8 mouse cellular contexts compared by ENCODE assay signal in the genomic region with DNA sequence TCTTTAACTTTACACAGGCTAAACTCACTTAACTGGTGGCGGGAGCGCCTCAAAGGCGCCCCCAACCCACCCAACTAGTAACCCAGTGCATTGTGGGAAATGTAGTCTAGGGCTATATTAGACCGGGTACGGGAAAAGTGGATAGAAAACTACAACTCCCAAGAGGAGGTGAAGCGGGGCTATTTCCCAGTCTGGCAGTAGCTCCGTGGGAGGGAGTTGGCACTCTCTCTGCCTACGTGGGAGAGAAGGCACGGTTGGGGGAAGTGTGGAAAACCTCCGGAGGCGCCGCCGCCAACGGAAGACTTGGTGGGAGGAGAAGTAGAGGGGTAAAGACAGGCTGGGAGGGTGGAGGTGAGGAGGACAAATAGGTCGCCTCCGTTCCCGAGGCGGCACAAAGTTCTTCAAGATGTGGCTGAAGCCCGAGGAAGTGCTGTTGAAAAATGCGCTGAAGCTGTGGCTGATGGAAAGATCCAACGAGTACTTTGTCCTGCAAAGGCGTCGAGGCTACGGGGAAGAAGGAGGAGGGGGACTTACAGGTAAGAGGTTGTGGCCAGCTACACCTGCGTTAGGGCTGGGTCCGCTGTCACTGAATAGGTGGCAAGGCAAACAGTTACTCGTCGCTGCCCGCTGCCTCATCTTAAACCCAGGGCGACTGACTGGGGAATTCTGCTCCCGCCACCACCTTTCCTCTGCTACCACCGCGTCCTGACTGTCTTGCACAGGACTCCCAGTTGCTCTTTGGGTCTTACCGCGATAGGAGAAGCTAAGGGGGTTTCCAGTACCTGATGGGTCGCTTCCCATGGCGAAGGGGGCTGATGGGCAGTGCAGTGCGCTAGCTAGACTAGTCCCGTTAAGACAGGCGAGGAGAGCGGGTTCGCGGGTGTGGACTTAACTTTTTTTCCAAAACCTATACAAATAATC. TPM values are rescaled to one million over a fixed set of nuclear protein-coding genes. Genes with fewer than 3 reads are reported as not detected.
DNase-seq lines count a peak whose midpoint lies in the region; ATAC-seq and TF ChIP-seq lines count a peak whose summit lies in the region.

A gene (plus strand): TSS at position 222 of the 921 bp plus-strand sequence.

- TF ChIP-seq POLR2A in testis, adult 2 months (IDR thresholded peaks at IDR 0.05; ENCODE audit: control insufficient read depth, low read depth, low read length): peak; percentile 46; the same call in 1 of the 2 replicates

- no peaks in the 10 kb centered on the region for H3K36me3 ChIP-seq in forebrain, embryonic 12.5 days (replicated peaks)
- no peaks in the 10 kb centered on the region for H3K36me3 ChIP-seq in heart, postnatal 0 days (replicated peaks; ENCODE audit: control insufficient read depth, insufficient read depth, low read length)
- no peaks in the 10 kb centered on the region for H3K36me3 ChIP-seq in liver, embryonic 16.5 days (ENCODE audit: control insufficient read depth, insufficient read depth)
- no peaks in the 10 kb centered on the region for H3K36me3 ChIP-seq in neural tube, embryonic 13.5 days
- H3K36me3 ChIP-seq in testis, adult 2 months (ENCODE audit: control insufficient read depth, insufficient read depth, low read length): no peaks in the 10 kb centered on the region

- H3K27ac ChIP-seq in forebrain, embryonic 12.5 days: no peak within 1 kb of the TSS
- H3K27ac ChIP-seq in heart, postnatal 0 days (ENCODE audit: low read depth): peak within 1 kb of the TSS; percentile 11; the same call in 1 of the 2 replicates
- peak within 1 kb of the TSS; percentile 7; the same call in 1 of the 2 replicates for H3K27ac ChIP-seq in liver, embryonic 16.5 days (ENCODE audit: low read length)
- no peak within 1 kb of the TSS for H3K27ac ChIP-seq in neural tube, embryonic 13.5 days (replicated peaks)
- peak within 1 kb of the TSS; percentile 86 for H3K27ac ChIP-seq in testis, adult 2 months (ENCODE audit: control insufficient read depth, insufficient read depth, low read depth, low read length)

- peak within 1 kb of the TSS; percentile 65 for H3K4me2 ChIP-seq in forebrain, embryonic 12.5 days
- H3K4me2 ChIP-seq in heart, postnatal 0 days (ENCODE audit: low read depth, low read length): peak within 1 kb of the TSS; percentile 72
- H3K4me2 ChIP-seq in liver, embryonic 16.5 days (ENCODE audit: low read depth, low read length): peak within 1 kb of the TSS; percentile 73
- peak within 1 kb of the TSS; percentile 67 for H3K4me2 ChIP-seq in neural tube, embryonic 13.5 days

- 15% methylated on average over 43 of the region's 43 CpGs for WGBS in forebrain, embryonic 12.5 days
- 13% methylated on average over 43 of the region's 43 CpGs for WGBS in heart, postnatal 0 days
- 11% methylated on average over 43 of the region's 43 CpGs for WGBS in liver, embryonic 16.5 days (ENCODE audit: insufficient replicate concordance)
- 13% methylated on average over 43 of the region's 43 CpGs for WGBS in neural tube, embryonic 13.5 days

- TF ChIP-seq CTCF in heart, postnatal 0 days (IDR thresholded peaks at IDR 0.05; ENCODE audit: low read depth): no peak
- TF ChIP-seq CTCF in testis, adult 2 months (IDR thresholded peaks at IDR 0.05; ENCODE audit: control insufficient read depth, insufficient read depth, insufficient replicate concordance, low read depth, low read length): no peak

- peak; percentile 34 to 62 for DNase-seq in CD8-positive naive resting alpha-beta T cell, adult 2 months (ENCODE audit: low read depth in 2 of 2, low spot score in 2 of 2)
- peak; percentile 75 for DNase-seq in c-Kit-positive CD71-positive TER-119-negative erythroid progenitor cells, embryonic 14.5 days (ENCODE audit: low read depth)
- DNase-seq in heart, postnatal 0 days (ENCODE audit: low spot score): peak; percentile 94
- peak; percentile 75 to 80 for DNase-seq in kidney, postnatal 4 days

- TF ChIP-seq EP300 in heart, postnatal 0 days (IDR thresholded peaks at IDR 0.05; ENCODE audit: low read depth): no peak

- ATAC-seq in forebrain, embryonic 12.5 days (ENCODE audit: low FRiP score): peak; percentile 99
- ATAC-seq in heart, postnatal 0 days (ENCODE audit: insufficient read depth, low read depth): peak; percentile 99
- peak; percentile 99 for ATAC-seq in liver, embryonic 16.5 days (ENCODE audit: low read depth)
- ATAC-seq in neural tube, embryonic 13.5 days (ENCODE audit: low read depth): peak; percentile 100

- H3K4me1 ChIP-seq in forebrain, embryonic 12.5 days: no peaks in the 10 kb centered on the region
- no peaks in the 10 kb centered on the region for H3K4me1 ChIP-seq in heart, postnatal 0 days (ENCODE audit: control insufficient read depth, insufficient read depth)
- no peaks in the 10 kb centered on the region for H3K4me1 ChIP-seq in liver, embryonic 16.5 days (ENCODE audit: control insufficient read depth, low read depth, low read length)
- H3K4me1 ChIP-seq in neural tube, embryonic 13.5 days (replicated peaks): no peaks in the 10 kb centered on the region
- no peaks in the 10 kb centered on the region; the same call in 1 of the 2 replicates for H3K4me1 ChIP-seq in testis, adult 2 months (ENCODE audit: control insufficient read depth, insufficient read depth, low read length)

- 0 out of 2 replicates have a peak, but pooled peaks cover 17% of the 10 kb centered on the region for H3K27me3 ChIP-seq in forebrain, embryonic 12.5 days
- H3K27me3 ChIP-seq in heart, postnatal 0 days (ENCODE audit: control insufficient read depth, insufficient read depth, low read length): no peaks in the 10 kb centered on the region
- H3K27me3 ChIP-seq in liver, embryonic 16.5 days (ENCODE audit: control insufficient read depth, insufficient read depth, low read depth, low read length): no peaks in the 10 kb centered on the region
- H3K27me3 ChIP-seq in neural tube, embryonic 13.5 days: peaks cover 24% of the 10 kb centered on the region
- no peaks in the 10 kb centered on the region for H3K27me3 ChIP-seq in testis, adult 2 months (ENCODE audit: control insufficient read depth, insufficient read depth, low read length)

- H3K4me3 ChIP-seq in forebrain, embryonic 12.5 days (replicated peaks): peak within 1 kb of the TSS; percentile 48
- peak within 1 kb of the TSS; percentile 66 for H3K4me3 ChIP-seq in heart, postnatal 0 days (ENCODE audit: low read depth, low read length)
- peak within 1 kb of the TSS; percentile 70 for H3K4me3 ChIP-seq in liver, embryonic 16.5 days (ENCODE audit: low read depth, low read length)
- H3K4me3 ChIP-seq in neural tube, embryonic 13.5 days: peak within 1 kb of the TSS; percentile 50
- H3K4me3 ChIP-seq in testis, adult 2 months (ENCODE audit: control insufficient read depth, low read depth, low read length): peak within 1 kb of the TSS; percentile 93

- H3K9me3 ChIP-seq in forebrain, embryonic 12.5 days: no peaks in the 10 kb centered on the region
- H3K9me3 ChIP-seq in heart, postnatal 0 days (replicated peaks; ENCODE audit: control insufficient read depth, low read length): no peaks in the 10 kb centered on the region
- no peaks in the 10 kb centered on the region for H3K9me3 ChIP-seq in liver, embryonic 16.5 days (replicated peaks; ENCODE audit: control insufficient read depth, low read length)
- H3K9me3 ChIP-seq in neural tube, embryonic 13.5 days: no peaks in the 10 kb centered on the region

- peak within 1 kb of the TSS; percentile 56 for H3K9ac ChIP-seq in forebrain, embryonic 12.5 days
- H3K9ac ChIP-seq in heart, postnatal 0 days (replicated peaks; ENCODE audit: low read depth, low read length): peak within 1 kb of the TSS; percentile 61
- H3K9ac ChIP-seq in liver, embryonic 16.5 days (ENCODE audit: low read depth, low read length): peak within 1 kb of the TSS; percentile 68
- H3K9ac ChIP-seq in neural tube, embryonic 13.5 days: peak within 1 kb of the TSS; percentile 61

RNA-seq across cellular contexts. Expression of the gene that starts here (rescaled TPM):
- 1.7 and 1.8 TPM in 2 replicates for polyA plus RNA-seq in forebrain, embryonic 12.5 days (2016; fragmentation: Nextera tagmentation; extraction: Ambion mirVana)
- total RNA-seq in heart, postnatal 0 days (2014; rRNA removed; ENCODE audit: low replicate concordance): 2.2 and 13.1 TPM in 2 replicates
- 1.4 and 1.7 TPM in 2 replicates for polyA plus RNA-seq in heart, postnatal 0 days (2015; fragmentation: Nextera tagmentation; extraction: Ambion mirVana)
- polyA plus RNA-seq in liver, embryonic 16.5 days (2015; fragmentation: Nextera tagmentation; extraction: Ambion mirVana): 0.90 and 1.0 TPM in 2 replicates
- polyA plus RNA-seq in neural tube, embryonic 13.5 days (2015; fragmentation: Nextera tagmentation; extraction: Ambion mirVana): 0.63 and 0.79 TPM in 2 replicates
- polyA plus RNA-seq in testis, adult 2 months (2012; rRNA removed): 0.66 and 0.67 TPM in 2 replicates

Comparison
In these comparisons a context has a peak if more than half of its experiments do, and no peak if none do; other contexts are left out.
1. Peak in ATAC-seq, H3K4me3 ChIP-seq, H3K9ac ChIP-seq and H3K4me2 ChIP-seq in neural tube, embryonic 13.5 days; RNA of the gene not detected or under 1 TPM.
2. H3K27ac ChIP-seq: peak in heart, postnatal 0 days (single experiment), liver, embryonic 16.5 days (single experiment) and testis, adult 2 months (single experiment); none in forebrain, embryonic 12.5 days (single experiment) and neural tube, embryonic 13.5 days (single experiment).
3. Peak in every context shown above with its lines, with median percentiles within 50 percentile points of each other: DNase-seq, ATAC-seq, H3K4me2 ChIP-seq, H3K4me3 ChIP-seq and H3K9ac ChIP-seq.